Mouse (Mus musculus) olfactory bulb, adult 2 months (tissue): Measurements from ENCODE around the gene Ssu2.

Source experiments
- CTCF ChIP-seq: fragments of 200-500 bp; IDR thresholded peaks from 2 replicates; pipeline ENCODE4 v1.5.1; 2012; ENCODE audit warnings: low read depth, mild to moderate bottlenecking, low read length, moderate library complexity; ENCODE audit not compliant: insufficient read depth
- POLR2A ChIP-seq: fragments of 200-500 bp; IDR thresholded peaks from 2 replicates; pipeline ENCODE4 v1.6.1; 2012; ENCODE audit warnings: mild to moderate bottlenecking, low read depth, low read length, moderate library complexity; ENCODE audit not compliant: insufficient read depth

GRCm38 (mm10) chr6:112319449-112319848, 68.4 kb downstream of the Ssu2 start:
- TF ChIP-seq CTCF (no peak), POLR2A (no peak)
